Mouse (Mus musculus) limb, embryonic 15.5 days (tissue): ENCODE results near the gene Gm20532. TPM values are rescaled to one million over a fixed set of nuclear protein-coding genes. Genes with fewer than 3 reads are reported as not detected.

Source experiments
- ATAC-seq: fragments of 200-750 bp; cut with Nextera tagmentation; 2 replicates; pipeline ENCODE4 v1.8.0; 2017; ENCODE audit warnings: low read depth, moderate TSS enrichment; ENCODE audit not compliant: insufficient number of reproducible peaks, low FRiP score, low TSS enrichment
- H3K27ac ChIP-seq: fragments of 300-500 bp; sonication (generic); 2 replicates; pipeline ENCODE4 v1.5.1; 2015; ENCODE audit warnings: moderate library complexity, mild to moderate bottlenecking, inconsistent platforms
- H3K27me3 ChIP-seq: fragments of 300-500 bp; sonication (generic); 2 replicates; pipeline ENCODE4 v1.6.1; 2015; ENCODE audit warnings: inconsistent platforms
- H3K36me3 ChIP-seq: fragments of 300-500 bp; sonication (generic); 2 replicates; pipeline ENCODE4 v1.6.1; 2015; ENCODE audit warnings: inconsistent platforms
- H3K4me1 ChIP-seq: fragments of 300-500 bp; sonication (generic); 2 replicates; pipeline ENCODE4 v1.6.1; 2015; ENCODE audit warnings: inconsistent platforms
- H3K4me2 ChIP-seq: fragments of 300-500 bp; sonication (generic); 2 replicates; pipeline ENCODE4 v1.6.1; 2015; ENCODE audit warnings: mild to moderate bottlenecking, inconsistent platforms
- H3K4me3 ChIP-seq: fragments of 300-500 bp; sonication (generic); 2 replicates; pipeline ENCODE4 v1.5.1; 2015; ENCODE audit warnings: mild to moderate bottlenecking, inconsistent platforms
- H3K9ac ChIP-seq: fragments of 300-500 bp; sonication (generic); 2 replicates; pipeline ENCODE4 v1.6.1; 2015; ENCODE audit warnings: inconsistent platforms
- H3K9me3 ChIP-seq: fragments of 300-500 bp; sonication (generic); 2 replicates; pipeline ENCODE4 v1.6.1; 2016; ENCODE audit warnings: inconsistent platforms
- WGBS: fragments of 180-500 bp; shearing (Covaris S2); methylation state at CpG from one replicate; pipeline ENCODE4 v1.1.7; 2015; 5-methylcytosine and 5-hydroxymethylcytosine counted together
- polyA plus RNA-seq: library from polyadenylated mRNA; unstranded; fragments of >200 nt; fragmentation: Nextera tagmentation; extraction: Ambion mirVana; gene quantifications from 2 replicates; pipeline ENCODE4 v1.2.1, GENCODE M21; 2015

The Gm20532 gene
- polyA plus RNA-seq, 1 experiment from 2014 or later: not detected

- Histone ChIP-seq H3K4me1 (peaks cover 15% of the 10 kb centered on the region), H3K27me3 (no peaks in the 10 kb centered on the region), H3K27ac (no peak overlapping the region), H3K36me3 (no peaks in the 10 kb centered on the region), H3K9ac (no peak overlapping the region), H3K9me3 (no peaks in the 10 kb centered on the region), H3K4me3 (no peak overlapping the region), H3K4me2 (no peak overlapping the region)
- no peak for ATAC-seq
Measured at GRCm38 (mm10) chr2:26609261-26609661, 22.8 kb downstream of the Gm20532 start.

- no peaks in the 10 kb centered on the region for H3K36me3 ChIP-seq
- no peak overlapping the region for H3K27ac ChIP-seq
- no peaks in the 10 kb centered on the region for H3K27me3 ChIP-seq
- H3K4me1 ChIP-seq: 0 out of 2 replicates have a peak, but pooled peaks cover 8% of the 10 kb centered on the region
- 64% methylated on average over 3 of the region's 3 CpGs for WGBS
- H3K9ac ChIP-seq: no peak overlapping the region
- H3K9me3 ChIP-seq: no peaks in the 10 kb centered on the region
- H3K4me3 ChIP-seq: no peak overlapping the region
- no peak for ATAC-seq
- no peak overlapping the region for H3K4me2 ChIP-seq
Measured at GRCm38 (mm10) chr2:26610526-26610925, 24.1 kb downstream of the Gm20532 start.

- no peaks in the 10 kb centered on the region for H3K9me3 ChIP-seq
- 0 out of 2 replicates have a peak, but pooled peaks cover 8% of the 10 kb centered on the region for H3K4me1 ChIP-seq
- no peak overlapping the region for H3K4me2 ChIP-seq
- H3K27me3 ChIP-seq: no peaks in the 10 kb centered on the region
- no peaks in the 10 kb centered on the region for H3K36me3 ChIP-seq
- H3K9ac ChIP-seq: no peak overlapping the region
- ATAC-seq: no peak
- no peak overlapping the region for H3K4me3 ChIP-seq
- H3K27ac ChIP-seq: no peak overlapping the region
Measured at GRCm38 (mm10) chr2:26611054-26611453, 24.6 kb downstream of the Gm20532 start.

- ATAC-seq: no peak
- Histone ChIP-seq H3K36me3 (no peaks in the 10 kb centered on the region), H3K4me2 (no peak overlapping the region), H3K9ac (no peak overlapping the region), H3K4me1 (0 out of 2 replicates have a peak, but pooled peaks cover 8% of the 10 kb centered on the region), H3K27ac (no peak overlapping the region), H3K4me3 (no peak overlapping the region), H3K9me3 (no peaks in the 10 kb centered on the region), H3K27me3 (no peaks in the 10 kb centered on the region)
Measured at GRCm38 (mm10) chr2:26611896-26612295, 25.5 kb downstream of the Gm20532 start.

- Histone ChIP-seq H3K4me3 (no peak overlapping the region), H3K36me3 (no peaks in the 10 kb centered on the region), H3K4me2 (no peak overlapping the region), H3K4me1 (no peaks in the 10 kb centered on the region), H3K27me3 (no peaks in the 10 kb centered on the region), H3K9ac (no peak overlapping the region), H3K27ac (no peak overlapping the region), H3K9me3 (no peaks in the 10 kb centered on the region)
- ATAC-seq: no peak
- WGBS: 71% methylated on average over 5 of the region's 5 CpGs
Measured at GRCm38 (mm10) chr2:26614903-26615302, 28.5 kb downstream of the Gm20532 start.

- Histone ChIP-seq H3K4me2 (no peak overlapping the region), H3K27ac (no peak overlapping the region), H3K9ac (no peak overlapping the region), H3K4me1 (no peaks in the 10 kb centered on the region), H3K27me3 (no peaks in the 10 kb centered on the region), H3K36me3 (no peaks in the 10 kb centered on the region), H3K4me3 (no peak overlapping the region), H3K9me3 (no peaks in the 10 kb centered on the region)
- ATAC-seq: no peak
- 70% methylated on average over 4 of the region's 4 CpGs for WGBS
Measured at GRCm38 (mm10) chr2:26615459-26616124, 29.2 kb downstream of the Gm20532 start.

GRCm38 (mm10) chr2:26617331-26617730 lies 30.9 kb downstream of the Gm20532 start:
- Histone ChIP-seq H3K9ac (no peak overlapping the region), H3K9me3 (no peaks in the 10 kb centered on the region), H3K4me3 (no peak overlapping the region), H3K36me3 (no peaks in the 10 kb centered on the region), H3K4me1 (no peaks in the 10 kb centered on the region), H3K27ac (no peak overlapping the region), H3K4me2 (no peak overlapping the region), H3K27me3 (no peaks in the 10 kb centered on the region)
- 70% methylated on average over 6 of the region's 6 CpGs for WGBS
- ATAC-seq: no peak

- H3K4me1 ChIP-seq: no peaks in the 10 kb centered on the region
- no peaks in the 10 kb centered on the region for H3K36me3 ChIP-seq
- no peak overlapping the region for H3K9ac ChIP-seq
- no peaks in the 10 kb centered on the region for H3K27me3 ChIP-seq
- 49% methylated on average over 7 of the region's 7 CpGs for WGBS
- no peak overlapping the region for H3K27ac ChIP-seq
- H3K9me3 ChIP-seq: no peaks in the 10 kb centered on the region
- H3K4me3 ChIP-seq: no peak overlapping the region
- ATAC-seq: no peak
- no peak overlapping the region for H3K4me2 ChIP-seq
Measured at GRCm38 (mm10) chr2:26617928-26618327, 31.5 kb downstream of the Gm20532 start.

- WGBS: 32% methylated on average over 2 of the region's 2 CpGs
Measured at GRCm38 (mm10) chr2:26621246-26621645, 34.8 kb downstream of the Gm20532 start.

GRCm38 (mm10) chr2:26622984-26623383 lies 36.5 kb downstream of the Gm20532 start:
- Histone ChIP-seq H3K27me3 (no peaks in the 10 kb centered on the region), H3K9me3 (no peaks in the 10 kb centered on the region), H3K4me3 (no peak overlapping the region), H3K4me2 (no peak overlapping the region), H3K9ac (no peak overlapping the region), H3K4me1 (peaks cover 6% of the 10 kb centered on the region), H3K27ac (no peak overlapping the region), H3K36me3 (no peaks in the 10 kb centered on the region)
- ATAC-seq: no peak
- 48% methylated on average over 5 of the region's 5 CpGs for WGBS

More at GRCm38 (mm10) chr2:26621246-26621645, 34.8 kb downstream of the Gm20532 start:
- no peak overlapping the region for H3K4me3 ChIP-seq
- H3K9me3 ChIP-seq: no peaks in the 10 kb centered on the region
- H3K9ac ChIP-seq: no peak overlapping the region
- H3K4me2 ChIP-seq: no peak overlapping the region
- H3K27me3 ChIP-seq: no peaks in the 10 kb centered on the region
- ATAC-seq: no peak
- no peaks in the 10 kb centered on the region for H3K36me3 ChIP-seq
- no peak overlapping the region for H3K27ac ChIP-seq
- no peaks in the 10 kb centered on the region for H3K4me1 ChIP-seq

GRCm38 (mm10) chr2:26625419-26625818 lies 39.0 kb downstream of the Gm20532 start:
- Histone ChIP-seq H3K9ac (no peak overlapping the region), H3K4me3 (no peak overlapping the region), H3K4me2 (no peak overlapping the region), H3K36me3 (no peaks in the 10 kb centered on the region), H3K27ac (no peak overlapping the region), H3K4me1 (peaks cover 28% of the 10 kb centered on the region), H3K9me3 (no peaks in the 10 kb centered on the region), H3K27me3 (no peaks in the 10 kb centered on the region)
- WGBS: 82% methylated on average over 3 of the region's 3 CpGs
- ATAC-seq: no peak

GRCm38 (mm10) chr2:26626081-26626480 lies 39.6 kb downstream of the Gm20532 start:
- Histone ChIP-seq H3K4me2 (no peak overlapping the region), H3K4me3 (no peak overlapping the region), H3K27ac (no peak overlapping the region), H3K36me3 (no peaks in the 10 kb centered on the region), H3K27me3 (no peaks in the 10 kb centered on the region), H3K9me3 (no peaks in the 10 kb centered on the region), H3K9ac (no peak overlapping the region), H3K4me1 (peaks cover 34% of the 10 kb centered on the region)
- WGBS: 69% methylated on average over 3 of the region's 3 CpGs
- ATAC-seq: no peak
